Mouse (Mus musculus) midbrain, postnatal 0 days (tissue): ENCODE measurements around the gene Shf. TPM values are rescaled to one million over a fixed set of nuclear protein-coding genes. Genes with fewer than 3 reads are reported as not detected.
A peak's percentile ranks its signal among the peaks of the same experiment; 100 is the strongest.
"Not testable (repeated sequence)": the region's sequence is repeated elsewhere in the genome, so short reads cannot be mapped to it uniquely, and the experiment has no call there.

Source experiments
- ATAC-seq: fragments of 200-750 bp; cut with Nextera tagmentation; 2 replicates; pipeline ENCODE4 v1.8.0; 2017; ENCODE audit warnings: moderate number of reproducible peaks, mild to moderate bottlenecking, moderate TSS enrichment, moderate library complexity; ENCODE audit not compliant: low FRiP score
- DNase-seq: peaks from one replicate; pipeline ENCODE4 v3.0.0-alpha.2; 2015; ENCODE audit warnings: low spot score
- H3K27ac ChIP-seq: fragments of 300-500 bp; sonication (generic); 2 replicates; pipeline ENCODE4 v1.5.1; 2014; ENCODE audit warnings: low read depth, mild to moderate bottlenecking, low read length, mixed read lengths
- H3K27me3 ChIP-seq: fragments of 300-500 bp; sonication (generic); 2 replicates; pipeline ENCODE4 v1.6.1; 2014; ENCODE audit warnings: low read length, control low read depth, mixed read lengths; ENCODE audit not compliant: insufficient read depth
- H3K36me3 ChIP-seq: fragments of 300-500 bp; sonication (generic); 2 replicates; pipeline ENCODE4 v1.6.1; 2014; ENCODE audit warnings: low read length, control low read depth, mixed read lengths; ENCODE audit not compliant: insufficient read depth
- H3K4me1 ChIP-seq: fragments of 300-500 bp; sonication (generic); 2 replicates; pipeline ENCODE4 v1.6.1; 2014; ENCODE audit warnings: mild to moderate bottlenecking, control low read depth, antibody characterized with exemption, low read length, mixed read lengths; ENCODE audit not compliant: insufficient read depth
- H3K4me2 ChIP-seq: fragments of 300-500 bp; sonication (generic); 2 replicates; pipeline ENCODE4 v1.6.1; 2014; ENCODE audit warnings: low read depth, mild to moderate bottlenecking, low read length, mixed read lengths; ENCODE audit not compliant: poor library complexity, severe bottlenecking
- H3K4me3 ChIP-seq: fragments of 300-500 bp; sonication (generic); 2 replicates; pipeline ENCODE4 v1.5.1; 2014; ENCODE audit warnings: low read depth, mild to moderate bottlenecking, low read length, moderate library complexity
- H3K9ac ChIP-seq: fragments of 300-500 bp; sonication (generic); replicated peaks from 2 replicates; pipeline ENCODE4 v1.6.1; 2014; ENCODE audit warnings: mild to moderate bottlenecking, low read length, moderate library complexity, mixed read lengths; ENCODE audit not compliant: poor library complexity, severe bottlenecking
- H3K9me3 ChIP-seq: fragments of 300-500 bp; sonication (generic); 2 replicates; pipeline ENCODE4 v1.6.1; 2016; ENCODE audit warnings: low read length, control low read depth
- CTCF ChIP-seq: IDR thresholded peaks from 2 replicates; pipeline ENCODE4 v1.5.1; 2016; ENCODE audit warnings: antibody characterized with exemption, mild to moderate bottlenecking
- WGBS: fragments of 180-500 bp; shearing (Covaris S2); extraction: QIAGEN DNeasy Blood & Tissue Kit; methylation state at CpG from one replicate; pipeline ENCODE4 v1.1.7; 2014; 5-methylcytosine and 5-hydroxymethylcytosine counted together
- polyA plus RNA-seq: library from polyadenylated mRNA; unstranded; fragments of >200 nt; fragmentation: Nextera tagmentation; extraction: Ambion mirVana; gene quantifications from 2 replicates; pipeline ENCODE4 v1.2.1, GENCODE M21; 2015
- total RNA-seq: library from RNA; depleted of rRNA; stranded (reverse); fragments of >200 nt; gene quantifications from 2 replicates; pipeline ENCODE4 v1.2.3, GENCODE M21; 2014

Gene Shf
- total and polyA plus RNA-seq, 2 experiments from 2014 or later, result 9.2 to 138 TPM

GRCm38 (mm10) chr2:122348531-122349131, 20.3 kb downstream of the Shf start:
- peaks cover 20% of the 10 kb centered on the region for H3K4me1 ChIP-seq
- DNase-seq (peak; percentile 91), ATAC-seq (peak; percentile 82)
- peak overlapping the region; percentile 88 for H3K9ac ChIP-seq
- H3K4me3 ChIP-seq, result peak overlapping the region; percentile 49
- H3K9me3 ChIP-seq, result no peaks in the 10 kb centered on the region
- H3K36me3 ChIP-seq, result no peaks in the 10 kb centered on the region; the same call in 1 of the 2 replicates
- peak; percentile 80 for TF ChIP-seq CTCF
- peak overlapping the region; percentile 74 for H3K4me2 ChIP-seq
- no peaks in the 10 kb centered on the region for H3K27me3 ChIP-seq
- H3K27ac ChIP-seq, result peak overlapping the region; percentile 98
- WGBS, result under 1% methylated on average over 50 of the region's 63 CpGs

DNA sequence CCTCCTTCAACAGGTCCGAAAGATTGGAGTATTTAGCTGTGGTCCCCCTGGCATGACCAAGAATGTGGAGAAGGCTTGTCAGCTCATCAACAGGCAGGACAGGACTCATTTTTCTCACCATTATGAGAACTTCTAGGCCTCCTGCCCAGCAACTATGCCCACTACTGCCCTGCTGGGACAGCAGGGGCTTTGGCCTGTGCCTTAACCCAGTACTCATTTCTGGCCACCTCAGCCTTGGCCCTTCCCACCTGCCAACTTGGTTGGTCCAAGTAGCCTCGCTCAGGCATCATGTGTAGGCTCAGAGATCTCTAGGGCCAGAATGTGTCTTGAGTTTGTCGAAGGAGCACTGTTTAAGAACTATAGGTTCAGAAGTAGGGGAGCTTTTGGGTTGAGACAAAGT, 21.7 kb downstream of the Shf start:
- DNase-seq (no peak), ATAC-seq (no peak)
- no peak overlapping the region for H3K9ac ChIP-seq
- H3K4me2 ChIP-seq, result no peak overlapping the region
- no peak overlapping the region for H3K27ac ChIP-seq
- WGBS, result 98% methylated on average over 3 of the region's 3 CpGs
- H3K4me3 ChIP-seq, result no peak overlapping the region
- H3K27me3 ChIP-seq, result no peaks in the 10 kb centered on the region
- H3K36me3 ChIP-seq, result no peaks in the 10 kb centered on the region; the same call in 1 of the 2 replicates
- peaks cover 20% of the 10 kb centered on the region for H3K4me1 ChIP-seq
- no peak for TF ChIP-seq CTCF
- H3K9me3 ChIP-seq, result no peaks in the 10 kb centered on the region

- 98% methylated on average over 6 of the region's 6 CpGs for WGBS
- not testable (repeated sequence) for DNase-seq, H3K36me3 ChIP-seq, ATAC-seq, H3K9me3 ChIP-seq, H3K4me3 ChIP-seq, H3K4me2 ChIP-seq, H3K27me3 ChIP-seq, H3K27ac ChIP-seq, H3K9ac ChIP-seq
- H3K4me1 ChIP-seq, result peaks cover 16% of the 10 kb centered on the region; the same call in 1 of the 2 replicates
Measured at GRCm38 (mm10) chr2:122346164-122346563, 22.8 kb downstream of the Shf start.

- peak; percentile 17; the same call in 1 of the 2 replicates for TF ChIP-seq CTCF
- Histone ChIP-seq H3K27me3 (no peaks in the 10 kb centered on the region), H3K4me3 (no peak overlapping the region), H3K27ac (no peak overlapping the region), H3K4me2 (no peak overlapping the region), H3K4me1 (peaks cover 16% of the 10 kb centered on the region; the same call in 1 of the 2 replicates), H3K36me3 (no peaks in the 10 kb centered on the region), H3K9me3 (no peaks in the 10 kb centered on the region), H3K9ac (no peak overlapping the region)
- 83% methylated on average over 6 of the region's 6 CpGs for whole genome bisulfite sequencing
- no peak for ATAC-seq
- DNase-seq, result no peak
Measured at GRCm38 (mm10) chr2:122345106-122345893, 23.7 kb downstream of the Shf start.

- TF ChIP-seq CTCF, result no peak
- 72% methylated on average over 21 of the region's 21 CpGs for WGBS
- H3K4me3 ChIP-seq, result peak overlapping the region; percentile 9; the same call in 1 of the 2 replicates
- no peak overlapping the region for H3K27ac ChIP-seq
- no peaks in the 10 kb centered on the region for H3K9me3 ChIP-seq
- no peak for ATAC-seq
- no peaks in the 10 kb centered on the region for H3K36me3 ChIP-seq
- H3K9ac ChIP-seq, result no peak overlapping the region
- H3K4me1 ChIP-seq, result no peaks in the 10 kb centered on the region
- peak overlapping the region; percentile 20 for H3K4me2 ChIP-seq
- no peaks in the 10 kb centered on the region for H3K27me3 ChIP-seq
- no peak for DNase-seq
Measured at GRCm38 (mm10) chr2:122337291-122337690, 31.7 kb downstream of the Shf start.

DNA sequence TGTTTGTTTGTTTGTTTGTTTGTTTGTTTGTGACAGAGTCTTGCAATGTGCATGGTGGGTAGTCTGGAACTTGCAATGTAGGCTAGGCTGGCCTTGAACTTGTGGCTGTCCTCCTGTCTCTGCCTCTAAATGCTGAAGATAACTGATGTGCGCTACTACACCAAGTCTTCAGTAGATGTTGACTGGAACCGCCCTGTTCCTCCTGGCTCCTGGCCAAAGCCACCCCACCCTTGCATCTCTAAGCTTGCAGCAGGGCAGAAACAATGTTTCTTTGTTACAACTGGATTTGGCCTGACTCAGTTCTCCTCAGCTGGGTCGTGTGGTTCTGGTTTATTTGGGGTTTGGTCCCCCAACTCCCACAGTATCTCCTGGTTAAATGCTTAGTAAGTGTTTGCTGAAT, 34.8 kb downstream of the Shf start:
- Histone ChIP-seq H3K27me3 (no peaks in the 10 kb centered on the region), H3K9me3 (no peaks in the 10 kb centered on the region), H3K9ac (no peak overlapping the region), H3K36me3 (no peaks in the 10 kb centered on the region), H3K27ac (no peak overlapping the region), H3K4me1 (no peaks in the 10 kb centered on the region), H3K4me3 (no peak overlapping the region), H3K4me2 (no peak overlapping the region)
- DNase-seq (no peak), ATAC-seq (no peak; the same call in 1 of the 2 replicates)
- 64% methylated on average over 3 of the region's 3 CpGs for WGBS
- no peak for TF ChIP-seq CTCF
